Mouse (Mus musculus): ENCODE measurements around the gene Wwc2. TPM values are rescaled to one million over a fixed set of nuclear protein-coding genes. Genes with fewer than 3 reads are reported as not detected.

Gene Wwc2
- 10 to 100 TPM; 47.4 to 47.9 TPM for total RNA-seq (2021)

DNA sequence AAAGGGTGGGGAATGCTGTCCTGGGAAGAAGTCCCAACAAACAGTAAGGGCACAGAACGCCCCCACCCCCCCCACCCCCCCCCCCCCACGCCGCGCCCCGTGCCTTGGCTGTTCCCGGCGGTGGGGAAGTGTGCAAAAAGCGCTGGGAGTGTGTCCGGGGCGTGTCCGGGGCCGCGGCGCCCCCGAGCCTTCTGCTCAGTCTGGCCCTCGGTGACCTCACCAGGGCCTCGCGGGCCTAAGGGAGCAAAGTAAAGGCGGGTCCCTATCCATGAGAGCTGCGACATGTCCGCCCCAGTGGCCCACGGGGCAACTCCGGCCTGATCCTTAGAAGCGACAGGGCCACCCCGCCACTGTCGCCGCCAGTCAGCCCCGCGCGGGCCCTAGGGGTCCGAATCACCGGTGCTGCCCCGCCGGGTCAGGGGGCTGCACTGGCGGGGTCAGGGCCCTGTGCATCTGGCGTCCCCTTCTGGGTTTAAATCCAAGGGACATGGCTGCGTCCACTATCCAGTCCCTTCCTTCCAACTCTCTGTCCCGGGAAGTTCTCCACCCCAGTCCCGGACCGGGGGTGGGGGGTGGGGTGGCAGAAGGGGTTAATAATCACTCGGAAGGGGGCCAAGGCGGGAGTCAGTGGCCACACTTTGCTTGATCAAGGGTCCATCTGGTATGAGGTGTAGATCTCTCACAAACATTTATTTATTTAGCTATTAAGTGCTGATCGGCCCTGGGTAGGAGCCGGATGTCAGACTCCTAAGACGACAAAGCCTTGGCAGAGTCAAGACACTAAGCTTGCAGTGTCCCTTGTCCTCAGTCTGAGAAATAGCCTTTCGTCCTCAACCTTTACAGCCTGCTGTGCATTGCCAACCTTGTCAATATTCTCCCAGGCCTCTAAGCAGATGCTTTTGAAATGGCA, at the start of gene Wwc2:
TSS of gene Wwc2 (minus strand) at position 14 of the 910 bp plus-strand sequence.
- DNase-seq = peak; percentile 90

GRCm38 (mm10) chr8:48038261-48038934, 47.7 kb upstream of the Wwc2 start:
- no peak for DNase-seq

DNA sequence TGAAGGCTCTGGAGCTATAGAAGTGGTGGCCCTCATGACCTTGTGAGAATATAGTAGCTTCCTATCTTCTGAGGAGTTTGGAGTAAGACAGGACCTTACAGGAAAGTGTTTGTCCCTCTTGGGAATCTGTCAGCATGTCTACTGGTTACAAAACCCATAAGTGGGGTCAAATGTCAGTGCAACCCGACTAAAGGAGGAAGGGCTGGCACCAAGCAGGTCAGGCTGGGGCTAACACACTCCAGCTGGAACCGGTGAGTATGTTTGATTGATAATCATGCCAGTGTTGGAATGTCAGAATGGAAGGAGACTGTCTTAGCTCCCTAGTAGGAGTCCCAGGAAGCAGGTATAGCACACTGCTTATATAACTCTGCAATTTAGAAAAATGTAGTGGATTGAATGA, 41.3 kb upstream of the Wwc2 start:
- no peak for DNase-seq

- DNase-seq = no peak
Observed at GRCm38 (mm10) chr8:48030667-48031066, 39.9 kb upstream of the Wwc2 start.

DNA sequence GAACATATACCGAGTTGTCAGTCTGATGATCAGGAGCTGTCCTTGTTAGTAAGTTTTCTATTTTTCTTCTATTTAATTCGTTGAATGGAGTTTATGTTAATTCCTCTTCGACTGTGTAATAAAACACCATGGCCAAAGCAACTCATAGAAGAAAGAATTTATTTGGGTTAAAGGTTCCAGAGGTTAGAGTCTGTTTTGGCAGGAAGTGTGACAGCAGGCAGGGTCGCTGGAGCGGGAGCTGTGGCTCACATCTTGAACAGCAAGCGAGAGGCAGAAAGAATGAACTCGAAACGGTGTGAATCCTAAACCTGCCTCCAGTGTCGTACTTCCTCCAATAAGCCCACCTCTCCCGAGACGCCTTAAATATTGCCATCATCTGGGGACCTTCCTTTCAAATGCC, 36.1 kb upstream of the Wwc2 start:
- DNase-seq = no peak

DNA sequence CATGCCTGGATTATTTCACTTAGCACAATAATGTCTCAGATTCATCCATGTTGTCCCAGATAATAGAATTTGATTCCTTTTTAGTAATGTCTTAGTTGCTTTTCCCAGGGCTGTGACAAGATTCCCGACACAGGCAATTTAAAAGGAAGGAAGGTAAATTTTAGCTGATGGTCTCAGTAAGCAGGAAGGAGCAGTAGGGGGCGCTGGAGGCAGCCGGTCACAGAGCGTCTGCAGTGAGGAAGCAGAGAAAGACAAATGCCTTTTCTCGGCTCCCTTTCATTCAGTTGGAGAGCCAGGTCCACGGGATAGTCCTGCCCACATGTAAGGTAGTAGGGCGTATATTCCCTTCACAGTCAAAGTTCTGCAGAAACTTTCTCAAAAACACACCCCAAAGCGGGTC, 32.5 kb upstream of the Wwc2 start:
- no peak for DNase-seq

DNA sequence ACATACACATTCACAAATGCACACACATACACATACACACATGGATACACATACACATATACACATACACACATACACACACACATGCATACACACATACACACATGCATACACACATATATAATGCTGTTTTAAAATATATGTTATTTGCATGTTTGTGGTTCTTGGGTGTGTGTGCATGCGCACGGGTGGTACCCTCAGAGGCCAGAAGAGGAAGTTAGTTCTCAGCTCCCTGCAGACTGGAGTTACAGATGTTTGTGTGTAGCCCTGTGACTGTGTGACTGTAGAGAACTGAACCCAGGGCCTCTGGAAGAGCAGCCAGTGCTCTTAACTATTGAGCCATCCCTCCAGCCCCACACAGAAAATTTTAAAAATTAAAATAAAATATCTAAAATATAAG, 29.0 kb upstream of the Wwc2 start:
- DNase-seq = no peak

DNA sequence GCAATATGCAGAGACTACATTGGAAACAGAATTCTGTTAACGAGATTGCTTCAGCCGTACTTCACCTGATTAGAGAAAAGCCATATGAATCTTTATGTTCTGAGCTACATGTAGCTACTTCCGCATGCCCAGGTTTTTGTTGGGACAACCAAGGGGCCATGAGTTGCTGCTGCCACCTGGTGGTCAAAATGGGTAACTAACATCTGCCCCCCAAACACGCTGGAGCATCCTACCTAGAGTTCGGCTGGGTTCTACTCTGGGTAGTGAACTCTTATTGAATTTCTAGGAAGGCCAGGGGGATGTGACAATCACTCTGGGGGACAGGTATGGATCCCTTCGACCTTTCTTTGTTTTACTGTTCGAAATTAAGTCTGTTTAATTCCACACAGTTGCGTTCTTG, 25.8 kb upstream of the Wwc2 start:
- DNase-seq = peak; percentile 86

DNA sequence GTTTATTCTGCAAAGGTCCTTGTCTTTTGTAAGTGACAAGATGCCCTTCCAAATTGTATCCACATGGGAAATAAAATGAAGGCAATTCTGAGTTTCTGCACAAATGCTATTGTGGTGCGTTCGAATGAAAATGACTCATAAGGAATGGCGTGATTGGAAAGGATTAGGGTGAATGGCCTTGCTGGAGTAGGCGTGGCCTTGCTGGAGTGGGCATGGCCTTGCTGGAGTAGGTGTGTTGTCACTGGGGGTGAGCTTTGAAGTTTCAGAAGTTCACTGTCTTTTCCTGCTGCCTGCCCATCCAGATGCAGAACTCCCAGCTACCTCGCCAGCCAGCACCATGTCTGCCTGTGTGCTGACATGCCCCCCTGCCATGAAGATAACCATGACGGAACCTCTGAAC, 23.7 kb upstream of the Wwc2 start:
- DNase-seq = no peak

GRCm38 (mm10) chr8:48013281-48013680, 22.6 kb upstream of the Wwc2 start:
- no peak for DNase-seq

DNA sequence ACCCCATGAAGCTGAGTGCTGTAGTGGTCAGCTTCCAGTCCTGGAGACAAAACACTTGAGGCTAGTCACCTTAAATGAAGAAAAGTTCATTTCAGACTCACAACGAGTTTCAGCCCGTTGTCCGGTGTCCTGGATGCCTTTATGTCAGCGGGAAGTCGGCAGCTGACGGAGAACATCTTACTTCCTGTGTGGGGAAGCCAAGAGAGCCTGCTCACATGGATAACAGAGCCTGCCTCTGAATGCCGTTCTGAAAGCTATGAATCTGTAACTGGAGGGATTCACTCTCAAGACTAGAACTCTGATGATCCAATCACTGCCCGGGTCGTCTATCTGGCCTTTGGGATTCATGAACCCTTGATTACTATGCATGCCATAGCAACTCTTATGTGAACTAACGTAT, 21.1 kb upstream of the Wwc2 start:
- no peak for DNase-seq

DNA sequence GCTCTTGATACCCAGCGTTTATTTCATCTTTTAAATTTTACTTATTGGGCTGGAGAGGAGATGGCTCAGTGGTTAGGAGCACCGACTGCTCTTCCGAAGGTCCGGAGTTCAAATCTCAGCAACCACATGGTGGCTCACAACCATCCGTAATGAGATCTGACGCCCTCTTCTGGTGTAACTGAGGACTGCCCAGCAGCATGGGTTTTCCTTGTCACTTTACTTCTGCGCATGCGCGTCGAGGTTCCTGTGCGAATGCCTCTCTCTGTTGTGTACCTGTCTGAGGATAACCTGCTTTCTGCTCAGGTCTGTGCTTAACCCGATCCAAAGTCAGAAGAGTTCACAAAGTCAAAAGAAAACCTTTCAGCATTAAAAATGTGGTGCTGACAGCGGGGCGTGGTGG, 20.3 kb upstream of the Wwc2 start:
- no peak for DNase-seq

DNA sequence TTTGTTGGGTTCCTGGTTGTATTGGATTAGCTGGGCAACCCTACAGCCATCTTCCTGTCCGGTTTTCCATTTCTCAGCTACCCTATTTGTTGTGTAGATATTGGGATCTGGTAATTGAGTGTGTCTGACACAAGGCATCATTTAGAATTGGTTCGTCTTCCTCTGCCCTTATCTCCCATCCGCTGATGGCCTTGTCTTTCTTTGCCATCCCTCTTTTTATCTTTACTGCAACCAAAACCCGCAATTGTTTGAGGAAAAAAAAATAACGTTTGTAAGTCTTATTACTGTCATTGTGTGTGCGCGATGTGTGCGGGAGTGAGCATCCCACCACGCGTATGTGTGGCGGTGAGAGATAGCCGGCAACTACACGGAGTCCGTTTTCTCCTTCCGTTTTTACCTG, 18.7 kb upstream of the Wwc2 start:
- no peak for DNase-seq

DNA sequence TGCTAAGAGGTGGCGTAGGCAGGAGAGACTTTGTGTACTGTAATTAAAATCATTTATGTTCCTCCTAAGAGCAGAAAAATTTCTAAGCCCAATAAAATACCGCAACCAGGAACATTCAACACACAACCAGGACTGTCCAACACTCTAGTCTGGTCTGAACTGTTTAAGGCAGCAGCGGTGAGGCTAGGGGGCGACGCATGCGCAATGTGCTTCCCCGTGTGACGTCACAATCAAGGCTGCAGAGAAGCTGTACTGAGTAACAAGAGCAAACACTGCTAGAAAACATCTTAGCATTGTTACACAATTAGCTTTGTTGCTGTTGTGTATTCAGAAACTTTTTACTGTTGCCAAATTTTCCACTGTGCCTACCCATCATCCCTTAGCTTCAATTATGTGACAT, 18.2 kb upstream of the Wwc2 start:
- DNase-seq = no peak

DNA sequence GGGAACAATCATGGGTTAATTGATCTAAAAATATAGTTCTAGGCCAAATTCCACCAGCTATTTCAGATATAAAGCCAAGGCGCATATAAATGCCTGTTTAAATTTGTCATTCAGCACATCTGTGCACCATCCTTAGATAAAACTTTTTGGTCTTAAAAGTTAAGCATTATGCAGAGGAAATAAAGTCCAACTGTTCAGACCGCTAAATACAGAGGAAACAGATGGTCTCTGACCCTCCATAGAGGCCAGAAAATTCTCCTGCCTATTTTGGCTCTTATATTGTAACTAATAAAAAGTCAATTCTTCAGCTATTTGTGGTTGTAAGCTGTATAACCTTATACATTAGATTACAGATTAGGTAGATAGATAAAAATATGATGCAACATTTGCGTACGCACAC, 16.1 kb upstream of the Wwc2 start:
- no peak for DNase-seq

- no peak for DNase-seq
Observed at GRCm38 (mm10) chr8:48002551-48002950, 11.8 kb upstream of the Wwc2 start.

GRCm38 (mm10) chr8:48001395-48001794, 10.7 kb upstream of the Wwc2 start:
- no peak for DNase-seq

- DNase-seq = no peak
Observed at GRCm38 (mm10) chr8:47996712-47997111, 6.0 kb upstream of the Wwc2 start.

DNA sequence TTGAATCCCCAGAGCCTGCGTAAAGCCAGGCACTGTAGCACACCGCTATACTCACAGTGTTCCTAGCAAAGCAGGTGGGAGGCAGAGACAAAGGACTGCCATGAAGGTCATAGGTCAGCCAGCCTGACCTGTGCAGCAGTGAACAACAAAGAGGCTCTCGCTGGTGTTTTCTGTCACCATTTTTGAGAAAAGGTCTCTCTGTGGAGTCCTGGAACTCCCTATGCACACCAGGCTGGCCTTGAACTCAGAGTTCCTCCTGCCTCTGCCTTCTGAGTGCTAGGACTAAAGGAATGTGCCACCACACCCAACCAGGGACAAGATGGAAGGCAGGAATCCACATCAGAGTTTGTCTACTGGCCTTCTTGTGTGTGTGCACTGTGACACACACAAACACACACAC, 5.4 kb upstream of the Wwc2 start:
- DNase-seq = no peak

GRCm38 (mm10) chr8:47995391-47995790, 4.7 kb upstream of the Wwc2 start:
- DNase-seq = no peak

- DNase-seq = peak; percentile 47
Observed at GRCm38 (mm10) chr8:47994618-47995274, 4.0 kb upstream of the Wwc2 start.

GRCm38 (mm10) chr8:47990386-47990772, 345 bp downstream of the Wwc2 start:
- peak; percentile 99 for DNase-seq

- no peak for DNase-seq
Observed at GRCm38 (mm10) chr8:47989655-47990385, 904 bp downstream of the Wwc2 start.
